Mouse (Mus musculus): Measurements from ENCODE around the gene Arid3a. TPM values are rescaled to one million over a fixed set of nuclear protein-coding genes. Genes with fewer than 3 reads are reported as not detected.
A peak's percentile ranks its signal among the peaks of the same experiment; 100 is the strongest.

The Arid3a gene
- polyA plus RNA-seq, 1 experiment from 2014 or later: 5.4 TPM

GRCm38 (mm10) chr10:79933145-79933679 lies 6.4 kb downstream of the Arid3a start:
- ATAC-seq (ENCODE audit: insufficient read depth) (no peak), DNase-seq (no peak)
- H3K4me1 ChIP-seq (ENCODE audit: insufficient read depth): peaks cover 44% of the 10 kb centered on the region
- H3K9ac ChIP-seq: no peak overlapping the region
- peaks cover 49% of the 10 kb centered on the region for H3K36me3 ChIP-seq (ENCODE audit: insufficient read depth)
- H3K27ac ChIP-seq (ENCODE audit: low read depth): peak overlapping the region; percentile 73
- 58% methylated on average over 9 of the region's 9 CpGs for WGBS
- H3K4me2 ChIP-seq: peak overlapping the region; percentile 31; the same call in 1 of the 2 replicates
- H3K9me3 ChIP-seq (ENCODE audit: low read depth, low read length): no peaks in the 10 kb centered on the region
- no peak overlapping the region for H3K4me3 ChIP-seq (ENCODE audit: low read depth, low read length)
- no peaks in the 10 kb centered on the region for H3K27me3 ChIP-seq (ENCODE audit: insufficient read depth, low read length)
- TF ChIP-seq CTCF (IDR thresholded peaks at IDR 0.05; ENCODE audit: low read depth): no peak

- Histone ChIP-seq H3K4me1 (ENCODE audit: insufficient read depth) (peaks cover 42% of the 10 kb centered on the region), H3K4me3 (ENCODE audit: low read depth, low read length) (no peak overlapping the region), H3K4me2 (peak overlapping the region; percentile 21; the same call in 1 of the 2 replicates), H3K9ac (no peak overlapping the region), H3K27ac (ENCODE audit: low read depth) (peak overlapping the region; percentile 69; the same call in 1 of the 2 replicates), H3K9me3 (ENCODE audit: low read depth, low read length) (no peaks in the 10 kb centered on the region), H3K36me3 (ENCODE audit: insufficient read depth) (peaks cover 50% of the 10 kb centered on the region), H3K27me3 (ENCODE audit: insufficient read depth, low read length) (no peaks in the 10 kb centered on the region)
- no peak for TF ChIP-seq CTCF (IDR thresholded peaks at IDR 0.05; ENCODE audit: low read depth)
- no peak for DNase-seq
- WGBS: 71% methylated on average over 6 of the region's 6 CpGs
- no peak for ATAC-seq (ENCODE audit: insufficient read depth)
Measured at GRCm38 (mm10) chr10:79933861-79934260, 7.0 kb downstream of the Arid3a start.

GRCm38 (mm10) chr10:79934272-79934721 lies 7.5 kb downstream of the Arid3a start:
- peaks cover 38% of the 10 kb centered on the region for H3K4me1 ChIP-seq (ENCODE audit: insufficient read depth)
- TF ChIP-seq CTCF (IDR thresholded peaks at IDR 0.05; ENCODE audit: low read depth): no peak
- H3K27me3 ChIP-seq (ENCODE audit: insufficient read depth, low read length): no peaks in the 10 kb centered on the region
- H3K27ac ChIP-seq (ENCODE audit: low read depth): peak overlapping the region; percentile 69; the same call in 1 of the 2 replicates
- no peak overlapping the region for H3K4me3 ChIP-seq (ENCODE audit: low read depth, low read length)
- 43% methylated on average over 13 of the region's 13 CpGs for WGBS
- H3K9ac ChIP-seq: no peak overlapping the region
- ATAC-seq (ENCODE audit: insufficient read depth) (peak; percentile 53), DNase-seq (peak; percentile 79)
- no peaks in the 10 kb centered on the region for H3K9me3 ChIP-seq (ENCODE audit: low read depth, low read length)
- peaks cover 50% of the 10 kb centered on the region for H3K36me3 ChIP-seq (ENCODE audit: insufficient read depth)
- H3K4me2 ChIP-seq: peak overlapping the region; percentile 21; the same call in 1 of the 2 replicates

- H3K9ac ChIP-seq: no peak overlapping the region
- no peak for DNase-seq
- H3K27ac ChIP-seq (ENCODE audit: low read depth): no peak overlapping the region
- WGBS: 88% methylated on average over 16 of the region's 16 CpGs
- no peak overlapping the region for H3K4me3 ChIP-seq (ENCODE audit: low read depth, low read length)
- peaks cover 36% of the 10 kb centered on the region for H3K4me1 ChIP-seq (ENCODE audit: insufficient read depth)
- no peak for TF ChIP-seq CTCF (IDR thresholded peaks at IDR 0.05; ENCODE audit: low read depth)
- no peaks in the 10 kb centered on the region for H3K9me3 ChIP-seq (ENCODE audit: low read depth, low read length)
- no peaks in the 10 kb centered on the region for H3K27me3 ChIP-seq (ENCODE audit: insufficient read depth, low read length)
- peaks cover 50% of the 10 kb centered on the region for H3K36me3 ChIP-seq (ENCODE audit: insufficient read depth)
- ATAC-seq (ENCODE audit: insufficient read depth): no peak
- no peak overlapping the region for H3K4me2 ChIP-seq
Measured at GRCm38 (mm10) chr10:79934794-79935569, 8.1 kb downstream of the Arid3a start.

GRCm38 (mm10) chr10:79936284-79936910 lies 9.6 kb downstream of the Arid3a start:
- peaks cover 44% of the 10 kb centered on the region for H3K36me3 ChIP-seq (ENCODE audit: insufficient read depth)
- peak overlapping the region; percentile 64 for H3K27ac ChIP-seq (ENCODE audit: low read depth)

GRCm38 (mm10) chr10:79936911-79937441 lies 10.1 kb downstream of the Arid3a start:
- DNase-seq (peak; percentile 70), ATAC-seq (ENCODE audit: insufficient read depth) (no peak)
- Histone ChIP-seq H3K4me3 (ENCODE audit: low read depth, low read length) (0 out of 2 replicates have a peak overlapping the region, but pooled peaks have one; percentile 3), H3K4me2 (peak overlapping the region; percentile 32), H3K27ac (ENCODE audit: low read depth) (peak overlapping the region; percentile 64), H3K9me3 (ENCODE audit: low read depth, low read length) (no peaks in the 10 kb centered on the region), H3K4me1 (ENCODE audit: insufficient read depth) (peaks cover 36% of the 10 kb centered on the region), H3K9ac (peak overlapping the region; percentile 23), H3K36me3 (ENCODE audit: insufficient read depth) (peaks cover 38% of the 10 kb centered on the region), H3K27me3 (ENCODE audit: insufficient read depth, low read length) (no peaks in the 10 kb centered on the region)
- 45% methylated on average over 27 of the region's 27 CpGs for WGBS
- TF ChIP-seq CTCF (IDR thresholded peaks at IDR 0.05; ENCODE audit: low read depth): no peak

More at GRCm38 (mm10) chr10:79936284-79936910, 9.6 kb downstream of the Arid3a start:
- H3K4me1 ChIP-seq (ENCODE audit: insufficient read depth): peaks cover 36% of the 10 kb centered on the region
- DNase-seq (peak; percentile 53), ATAC-seq (ENCODE audit: insufficient read depth) (no peak)
- 47% methylated on average over 10 of the region's 10 CpGs for WGBS
- H3K4me3 ChIP-seq (ENCODE audit: low read depth, low read length): no peak overlapping the region
- no peaks in the 10 kb centered on the region for H3K27me3 ChIP-seq (ENCODE audit: insufficient read depth, low read length)
- no peaks in the 10 kb centered on the region for H3K9me3 ChIP-seq (ENCODE audit: low read depth, low read length)
- peak overlapping the region; percentile 23; the same call in 1 of the 2 replicates for H3K9ac ChIP-seq
- no peak for TF ChIP-seq CTCF (IDR thresholded peaks at IDR 0.05; ENCODE audit: low read depth)
- peak overlapping the region; percentile 32 for H3K4me2 ChIP-seq
